Mouse (Mus musculus): ENCODE data around the gene Tmem147. TPM values are rescaled to one million over a fixed set of nuclear protein-coding genes. Genes with fewer than 3 reads are reported as not detected.
"Not testable (repeated sequence)": the region's sequence is repeated elsewhere in the genome, so short reads cannot be mapped to it uniquely, and the experiment has no call there.

Gene Tmem147
- polyA plus RNA-seq, 1 experiment = 190 TPM

DNA sequence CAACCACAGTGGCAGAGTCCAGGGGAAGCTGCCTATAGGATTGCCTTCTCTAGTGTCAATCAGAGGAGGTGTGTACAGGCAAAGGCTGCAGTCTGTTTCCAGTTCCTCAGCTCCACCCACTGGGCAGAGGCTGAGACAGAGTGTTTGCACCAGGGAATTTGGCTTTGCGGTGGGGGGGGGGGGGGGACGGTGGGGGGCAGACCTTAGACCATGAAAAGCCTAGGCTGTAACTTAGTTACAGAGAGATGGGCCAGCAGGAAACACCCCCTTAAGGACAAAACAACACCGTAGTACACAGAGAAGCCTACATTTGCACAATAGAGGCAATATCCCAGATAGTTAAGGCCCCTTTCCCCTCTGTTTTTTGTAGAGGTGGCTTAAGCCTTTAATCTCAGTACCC lies 27.7 kb upstream of the Tmem147 start:
- H3K4me3 ChIP-seq (ENCODE audit: insufficient read depth, low read length) = no peak overlapping the region
- no peak overlapping the region for H3K27ac ChIP-seq (ENCODE audit: insufficient read depth, low read length)
- H3K4me1 ChIP-seq (ENCODE audit: control insufficient read depth, insufficient read depth, low read length) = no peaks in the 10 kb centered on the region
- TF ChIP-seq CTCF (IDR thresholded peaks at IDR 0.05; ENCODE audit: extremely low read depth, insufficient read depth, low read length) (no peak), POLR2A (IDR thresholded peaks at IDR 0.05; ENCODE audit: extremely low read depth, insufficient read depth, low read length) (no peak)

- no peaks in the 10 kb centered on the region for H3K4me1 ChIP-seq (ENCODE audit: control insufficient read depth, insufficient read depth, low read length)
These were observed 21.8 kb upstream of the Tmem147 start, which contains the start of gene Sbsn for GRCm38 (mm10) chr7:30751086-30751669. Gene Sbsn, plus strand, starts transcription at chr7:30751471.

GRCm38 (mm10) chr7:30749824-30750606 lies 20.7 kb upstream of the Tmem147 start:
- Histone ChIP-seq H3K4me3 (ENCODE audit: insufficient read depth, low read length) (no peak overlapping the region), H3K4me1 (ENCODE audit: control insufficient read depth, insufficient read depth, low read length) (no peaks in the 10 kb centered on the region), H3K27ac (ENCODE audit: insufficient read depth, low read length) (no peak overlapping the region)
- TF ChIP-seq POLR2A (IDR thresholded peaks at IDR 0.05; ENCODE audit: extremely low read depth, insufficient read depth, low read length) = no peak
- no peak for TF ChIP-seq CTCF (IDR thresholded peaks at IDR 0.05; ENCODE audit: extremely low read depth, insufficient read depth, low read length)

More at GRCm38 (mm10) chr7:30751086-30751669, 21.8 kb upstream of the Tmem147 start, which contains the start of gene Sbsn:
- no peak for TF ChIP-seq POLR2A (IDR thresholded peaks at IDR 0.05; ENCODE audit: extremely low read depth, insufficient read depth, low read length)
- no peak for TF ChIP-seq CTCF (IDR thresholded peaks at IDR 0.05; ENCODE audit: extremely low read depth, insufficient read depth, low read length)
- Histone ChIP-seq H3K4me3 (ENCODE audit: insufficient read depth, low read length) (no peak within 1 kb of the TSS), H3K27ac (ENCODE audit: insufficient read depth, low read length) (no peak within 1 kb of the TSS)

GRCm38 (mm10) chr7:30747525-30748204 lies 18.3 kb upstream of the Tmem147 start:
- Histone ChIP-seq H3K4me1 (ENCODE audit: control insufficient read depth, insufficient read depth, low read length) (no peaks in the 10 kb centered on the region), H3K27ac (ENCODE audit: insufficient read depth, low read length) (no peak overlapping the region), H3K4me3 (ENCODE audit: insufficient read depth, low read length) (no peak overlapping the region)
- TF ChIP-seq POLR2A (IDR thresholded peaks at IDR 0.05; ENCODE audit: extremely low read depth, insufficient read depth, low read length) (no peak), CTCF (IDR thresholded peaks at IDR 0.05; ENCODE audit: extremely low read depth, insufficient read depth, low read length) (no peak)

GRCm38 (mm10) chr7:30744022-30744598 lies 14.8 kb upstream of the Tmem147 start:
- H3K4me1 ChIP-seq (ENCODE audit: control insufficient read depth, insufficient read depth, low read length) = no peaks in the 10 kb centered on the region
- no peak overlapping the region for H3K27ac ChIP-seq (ENCODE audit: insufficient read depth, low read length)
- no peak overlapping the region for H3K4me3 ChIP-seq (ENCODE audit: insufficient read depth, low read length)
- TF ChIP-seq CTCF (IDR thresholded peaks at IDR 0.05; ENCODE audit: extremely low read depth, insufficient read depth, low read length) (no peak), POLR2A (IDR thresholded peaks at IDR 0.05; ENCODE audit: extremely low read depth, insufficient read depth, low read length) (no peak)

DNA sequence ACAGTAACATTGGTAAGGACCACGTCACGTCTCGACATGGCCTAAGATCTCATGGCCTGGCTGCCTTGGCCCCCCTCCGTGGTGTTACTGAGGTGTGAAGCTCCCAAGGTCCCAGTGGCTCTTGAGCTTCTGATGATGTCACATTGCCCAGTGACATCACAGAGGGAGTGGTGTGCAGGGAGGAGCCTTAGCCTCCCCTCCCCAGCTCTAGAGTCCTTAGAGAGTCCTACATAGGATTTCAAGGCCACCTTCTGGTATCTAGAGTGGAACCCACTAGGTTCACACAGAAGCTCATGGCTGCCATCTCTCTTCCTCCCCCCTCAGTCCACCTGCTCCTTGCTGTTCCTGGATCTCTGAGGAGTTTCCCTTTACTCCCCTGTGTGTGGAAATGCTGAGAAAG lies 14.3 kb upstream of the Tmem147 start, which contains the start of gene Gapdhs:
TSS of gene Gapdhs (minus strand) at position 65 of the 400 bp plus-strand sequence.
- H3K4me1 ChIP-seq (ENCODE audit: control insufficient read depth, insufficient read depth, low read length); H3K27ac ChIP-seq (ENCODE audit: insufficient read depth, low read length); H3K4me3 ChIP-seq (ENCODE audit: insufficient read depth, low read length): not testable (repeated sequence)

GRCm38 (mm10) chr7:30742570-30742969 lies 13.2 kb upstream of the Tmem147 start:
- not testable (repeated sequence) for H3K4me1 ChIP-seq (ENCODE audit: control insufficient read depth, insufficient read depth, low read length); H3K4me3 ChIP-seq (ENCODE audit: insufficient read depth, low read length); H3K27ac ChIP-seq (ENCODE audit: insufficient read depth, low read length)

- TF ChIP-seq POLR2A (IDR thresholded peaks at IDR 0.05; ENCODE audit: extremely low read depth, insufficient read depth, low read length) = no peak
- TF ChIP-seq CTCF (IDR thresholded peaks at IDR 0.05; ENCODE audit: extremely low read depth, insufficient read depth, low read length) = no peak
- Histone ChIP-seq H3K27ac (ENCODE audit: insufficient read depth, low read length) (no peak overlapping the region), H3K4me1 (ENCODE audit: control insufficient read depth, insufficient read depth, low read length) (0 out of 2 replicates have a peak, but pooled peaks cover 3% of the 10 kb centered on the region), H3K4me3 (ENCODE audit: insufficient read depth, low read length) (no peak overlapping the region)
These were observed 6.9 kb upstream of the Tmem147 start for GRCm38 (mm10) chr7:30736211-30736610.

GRCm38 (mm10) chr7:30730064-30730722 lies 853 bp upstream of the Tmem147 start:
- Histone ChIP-seq H3K4me1 (ENCODE audit: control insufficient read depth, insufficient read depth, low read length) (peaks cover 11% of the 10 kb centered on the region), H3K27ac (ENCODE audit: insufficient read depth, low read length) (peak overlapping the region; percentile 56), H3K4me3 (ENCODE audit: insufficient read depth, low read length) (peak overlapping the region; percentile 91)
